Mouse (Mus musculus) G1E-ER4 (cell line): ENCODE results near the gene Gfer. TPM values are rescaled to one million over a fixed set of nuclear protein-coding genes. Genes with fewer than 3 reads are reported as not detected.

ENCODE experiments used
- GATA1 ChIP-seq: IDR thresholded peaks from one replicate; pipeline ENCODE4 v1.8.0; 2012; ENCODE audit warnings: low read length, inconsistent platforms
- polyA plus RNA-seq: library from polyadenylated mRNA; stranded (reverse); fragments of >175 nt; gene quantifications from 2 replicates; pipeline ENCODE4 v1.2.3, GENCODE M21; 2012

Gfer gene
- polyA plus RNA-seq, 1 experiment = 186 TPM

DNA sequence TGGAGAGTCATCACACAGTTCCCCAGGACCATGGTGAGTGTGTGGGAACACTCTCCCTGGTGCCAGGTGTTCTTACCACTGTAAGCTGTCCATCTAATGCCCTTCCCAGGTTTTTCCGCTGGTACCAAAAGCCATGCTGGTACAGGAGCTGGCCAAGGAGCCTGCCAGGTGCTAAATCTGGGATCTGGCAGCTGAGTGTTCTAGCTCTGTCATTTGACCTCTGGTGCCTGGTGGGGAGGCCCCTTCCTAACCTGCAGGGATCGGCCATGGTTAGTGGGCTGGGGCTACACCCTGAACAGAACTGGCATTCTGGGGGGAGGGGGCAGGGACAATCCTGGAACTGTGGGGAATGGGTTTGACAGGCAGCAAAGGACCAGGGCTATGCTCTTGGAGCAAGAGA is 31.7 kb upstream of the Gfer start, which contains the start of gene Rpl3l:
Gene Rpl3l, plus strand, starts transcription at position 203 of the 400 bp plus-strand sequence.
- TF ChIP-seq GATA1 = no peak

DNA sequence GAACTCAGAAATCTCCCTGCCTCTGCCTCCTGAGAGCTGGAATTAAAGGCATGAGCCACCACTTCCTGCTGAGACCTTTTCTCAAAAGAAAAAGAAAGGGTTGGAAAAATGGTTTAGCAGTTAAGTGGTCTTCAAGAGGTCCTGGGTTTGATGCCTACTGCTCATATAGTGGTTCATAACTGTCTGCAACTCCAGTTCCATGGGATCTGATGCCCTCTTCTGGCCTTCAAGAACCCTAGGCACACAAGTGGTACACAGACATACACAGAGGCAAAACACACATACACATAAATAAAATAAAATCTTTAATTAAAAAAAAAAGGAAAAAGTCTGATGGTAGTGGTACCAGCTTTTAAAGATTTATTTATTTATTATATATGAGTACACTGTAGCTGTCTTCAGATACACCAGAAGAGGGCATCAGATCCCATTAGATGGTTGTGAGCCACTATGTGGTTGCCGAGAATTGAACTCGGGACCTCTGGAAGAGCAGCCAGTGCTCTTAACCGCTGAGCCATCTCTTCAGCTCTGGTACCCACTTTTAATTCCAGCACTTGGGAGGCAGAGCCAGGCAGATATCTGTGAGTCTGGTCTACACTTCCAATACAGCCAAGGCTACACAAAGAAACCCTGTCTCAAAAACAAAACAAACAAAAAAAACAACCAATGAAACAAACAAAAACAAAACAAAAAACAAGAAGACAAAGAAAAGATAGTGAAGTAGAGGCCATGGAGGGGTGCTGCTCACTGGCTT is 29.9 kb upstream of the Gfer start:
- no peak for TF ChIP-seq GATA1

DNA sequence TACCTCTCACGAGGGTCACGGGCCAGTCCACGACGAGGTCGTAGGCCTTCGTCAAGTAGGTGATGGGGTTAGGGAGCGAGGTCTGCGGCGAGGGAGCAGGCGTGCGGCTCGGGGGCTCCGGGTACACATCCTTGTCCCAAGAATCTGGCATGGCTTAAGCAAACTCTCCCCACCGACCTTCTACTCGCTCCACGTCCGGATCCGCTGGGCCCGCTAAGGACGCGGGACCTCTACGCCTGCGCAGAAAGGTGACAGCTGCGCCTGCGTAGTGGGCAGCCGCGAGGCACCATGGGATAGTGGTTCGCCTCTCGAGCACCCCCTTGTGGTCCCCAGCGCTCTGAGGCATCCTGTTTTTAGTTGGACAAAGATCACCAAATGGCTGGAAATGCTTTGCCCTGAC is 28.2 kb upstream of the Gfer start, which contains the start of gene Ndufb10:
Gene Ndufb10, minus strand, starts transcription at position 295 of the 400 bp plus-strand sequence.
- no peak for TF ChIP-seq GATA1

DNA sequence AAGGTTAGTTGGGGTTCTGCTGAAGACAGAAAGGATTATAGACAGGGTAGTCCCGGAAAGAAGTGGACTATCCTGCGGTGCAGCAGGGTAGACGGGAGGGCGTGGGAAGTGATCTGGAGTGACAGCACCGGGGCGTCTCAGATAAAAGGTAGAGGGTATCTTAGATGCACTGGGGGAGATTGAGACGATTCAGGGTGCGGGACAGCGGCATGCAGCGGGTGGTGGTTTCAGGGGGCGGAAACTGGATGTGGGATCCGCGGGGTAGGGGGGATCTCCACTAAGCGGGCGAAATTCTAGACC is 27.9 kb upstream of the Gfer start:
- TF ChIP-seq GATA1 = no peak

DNA sequence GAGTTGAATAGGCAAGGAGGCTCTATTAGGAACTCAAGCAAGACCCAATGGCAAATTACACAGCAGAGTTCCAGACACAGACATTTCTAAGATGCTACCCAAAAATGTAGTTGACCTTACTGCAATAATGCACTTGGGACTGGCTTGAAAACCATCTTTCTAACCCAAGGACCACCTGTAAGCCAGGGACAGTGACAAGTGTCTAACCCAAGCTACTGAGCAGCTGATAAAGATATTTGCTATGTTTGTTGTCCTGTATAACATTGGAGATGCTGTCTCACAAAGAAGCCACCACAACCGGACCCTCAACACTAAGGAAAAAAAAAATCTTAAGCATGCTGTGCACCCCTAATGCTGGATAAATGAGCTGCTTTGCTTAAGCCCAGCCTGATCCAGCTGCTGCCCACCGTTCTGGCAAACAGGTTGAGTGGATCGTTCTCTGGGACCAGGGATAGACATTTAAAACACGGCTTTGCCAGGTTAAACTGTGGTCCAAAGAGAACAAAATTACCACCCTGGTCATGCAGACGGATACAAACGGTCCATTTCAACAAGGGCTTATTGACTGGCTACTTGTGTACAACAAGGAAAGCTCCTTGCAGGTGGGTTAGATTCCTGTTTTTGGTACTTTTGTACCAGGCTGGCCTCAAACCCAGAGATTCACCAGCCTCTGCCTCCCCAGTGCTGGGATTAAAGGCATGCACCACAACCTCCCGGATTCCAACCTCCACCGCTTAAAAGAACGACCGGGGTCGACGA is 27.3 kb upstream of the Gfer start:
- no peak for TF ChIP-seq GATA1

DNA sequence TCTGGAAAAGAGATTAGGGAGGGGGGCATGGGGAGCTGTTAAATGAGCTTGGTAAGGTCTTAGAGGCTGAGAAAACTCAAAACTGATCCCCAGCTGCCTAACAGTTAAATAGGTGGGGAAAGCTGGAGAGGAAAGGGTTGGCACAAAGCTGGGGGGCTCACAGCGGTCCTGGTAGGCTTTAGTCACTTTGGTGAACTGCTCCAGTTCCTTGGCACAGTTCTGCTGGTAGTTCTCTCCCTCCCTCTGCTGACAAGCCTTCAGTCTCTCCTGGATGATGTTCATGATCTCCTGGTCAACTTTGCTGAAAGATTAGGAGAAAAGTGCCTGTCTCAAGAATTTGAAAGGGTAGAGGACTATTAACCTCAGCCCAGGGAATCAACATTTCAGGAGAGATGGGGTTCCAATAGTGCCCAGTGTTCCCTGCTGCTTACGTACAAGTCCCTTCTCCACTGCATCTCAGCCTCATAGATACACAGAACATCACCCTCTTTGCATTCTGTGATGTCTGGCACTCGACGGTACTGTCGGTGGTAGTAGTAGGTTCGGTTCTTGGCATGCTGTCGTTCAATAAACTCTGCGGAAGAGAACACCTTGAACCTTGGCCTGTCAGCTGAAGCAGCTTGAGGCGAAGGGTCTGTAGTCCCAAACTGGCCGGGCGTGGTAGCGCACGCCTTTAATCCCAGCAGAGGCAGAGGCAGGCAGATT is 26.4 kb upstream of the Gfer start:
- no peak for TF ChIP-seq GATA1

DNA sequence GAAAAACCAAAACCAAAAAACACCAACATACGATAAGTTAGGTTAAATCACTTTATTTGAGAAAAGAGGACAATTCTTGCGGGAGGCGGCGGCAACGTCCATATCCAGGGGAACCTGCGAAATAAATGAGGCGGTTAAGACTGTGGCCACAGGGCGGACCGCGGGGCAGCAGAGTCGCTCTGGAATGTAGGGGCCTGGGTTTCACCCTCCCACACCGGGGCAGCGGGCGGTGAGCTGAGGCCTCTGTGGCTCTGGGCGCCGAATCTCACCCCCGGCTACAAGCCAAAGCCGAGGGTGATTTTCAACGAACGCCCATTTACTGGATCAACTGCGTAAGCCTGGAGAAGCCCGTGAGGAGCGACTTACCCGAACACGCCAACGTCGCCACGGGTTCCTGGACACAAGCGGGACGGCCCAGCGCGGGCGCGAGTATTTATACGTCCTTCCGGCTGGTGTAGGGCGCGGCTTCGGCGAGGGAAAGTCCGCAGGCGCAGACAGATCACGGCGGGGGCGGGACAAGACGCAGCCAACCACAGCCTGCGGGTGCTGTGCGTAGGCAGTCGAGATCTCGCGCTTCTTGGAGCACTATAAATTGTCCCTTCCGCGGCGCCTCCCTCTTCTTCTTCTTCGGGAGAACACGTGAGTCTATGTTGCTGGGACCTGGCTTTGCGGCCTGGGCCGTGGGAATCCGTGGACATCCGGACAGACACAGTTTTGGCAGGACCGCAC is 23.7 kb upstream of the Gfer start:
- no peak for TF ChIP-seq GATA1

DNA sequence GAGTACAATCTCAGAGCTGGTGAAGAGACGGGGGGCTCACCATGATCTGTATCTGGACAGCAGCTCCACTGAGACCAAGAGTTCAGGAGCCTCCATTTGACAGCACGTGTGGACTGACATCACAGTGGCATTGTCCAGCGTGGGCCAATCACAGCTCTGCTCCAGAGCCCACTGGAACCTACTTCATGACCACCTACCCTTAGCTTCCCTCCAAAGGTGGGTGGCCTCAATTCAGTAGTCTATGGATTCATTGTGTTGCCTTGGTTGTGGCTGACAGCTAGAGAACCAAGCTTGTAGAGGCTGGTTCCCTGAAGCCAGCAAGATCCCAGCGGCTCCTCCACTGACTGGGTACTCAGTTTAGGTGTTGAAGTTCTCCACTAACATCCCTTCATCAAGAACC is 22.0 kb upstream of the Gfer start, which contains the start of the genes Rnf151 and Rps2:
Gene Rnf151, minus strand, starts transcription at position 121 of the 400 bp plus-strand sequence.
Gene Rps2, plus strand, starts transcription at position 174 of the 400 bp plus-strand sequence.
- TF ChIP-seq GATA1 = no peak

DNA sequence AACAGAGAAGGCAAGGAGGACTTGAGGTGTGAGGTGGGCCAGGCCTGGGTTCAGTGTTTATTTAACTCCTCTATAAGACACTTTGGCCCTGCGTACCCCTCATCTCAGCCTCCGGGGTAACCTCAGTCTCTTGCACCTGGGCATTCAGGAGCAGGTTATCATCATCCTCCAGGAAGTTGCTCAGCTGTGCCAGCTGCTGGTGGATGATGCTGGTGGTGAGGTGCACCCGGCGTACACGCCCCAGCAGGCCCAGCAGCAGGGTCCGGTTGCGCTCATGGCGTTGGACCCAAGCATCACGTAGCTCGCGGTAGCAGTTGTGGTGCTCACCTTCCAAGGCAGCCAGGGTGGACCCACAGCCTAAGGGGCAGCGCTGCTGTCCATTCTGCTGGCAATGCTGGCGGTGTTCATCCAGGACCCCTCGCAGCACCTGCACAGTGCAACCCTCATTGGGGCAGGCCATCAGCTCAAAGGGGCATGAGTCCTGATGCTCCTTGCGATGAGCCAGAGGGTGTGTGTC is 20.3 kb upstream of the Gfer start:
- no peak for TF ChIP-seq GATA1

DNA sequence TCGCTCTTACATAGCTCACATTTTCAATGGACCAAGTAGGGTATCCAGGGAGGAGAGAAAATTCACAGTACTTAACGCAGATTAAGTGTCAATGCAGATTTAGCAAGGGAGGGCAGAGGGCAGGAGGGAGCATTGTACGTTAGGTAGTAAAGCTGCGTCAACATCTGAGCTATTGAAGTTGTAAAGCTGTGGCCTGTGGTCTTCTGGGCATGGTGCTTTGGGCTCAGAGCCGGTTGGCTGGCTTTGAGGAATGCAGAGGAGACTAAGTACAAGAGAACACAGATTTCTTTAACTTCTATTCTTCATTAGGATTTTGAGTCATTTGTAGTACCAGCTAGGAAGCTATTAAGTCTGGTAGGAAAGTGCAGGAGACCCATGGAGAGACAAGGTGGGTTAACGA is 19.6 kb upstream of the Gfer start:
- TF ChIP-seq GATA1 = no peak

DNA sequence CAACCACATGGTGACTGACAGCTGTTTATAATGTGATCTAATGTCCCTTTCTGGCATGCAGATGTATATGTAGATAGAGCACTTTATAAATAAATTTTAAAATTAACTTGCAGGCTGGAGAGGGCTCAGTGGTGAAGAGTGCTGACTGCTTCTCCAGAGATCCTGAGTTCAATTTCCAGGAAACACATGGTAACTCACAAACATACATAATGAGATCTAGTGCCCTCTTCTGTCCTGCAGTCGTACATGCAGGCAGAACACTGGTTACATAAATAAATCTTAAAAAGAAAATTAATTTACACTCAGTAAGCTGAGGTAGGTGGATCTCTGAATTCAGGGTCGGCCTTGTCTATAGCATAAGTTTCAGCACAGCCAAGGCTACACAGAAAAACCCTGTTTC is 12.7 kb upstream of the Gfer start:
- no peak for TF ChIP-seq GATA1

DNA sequence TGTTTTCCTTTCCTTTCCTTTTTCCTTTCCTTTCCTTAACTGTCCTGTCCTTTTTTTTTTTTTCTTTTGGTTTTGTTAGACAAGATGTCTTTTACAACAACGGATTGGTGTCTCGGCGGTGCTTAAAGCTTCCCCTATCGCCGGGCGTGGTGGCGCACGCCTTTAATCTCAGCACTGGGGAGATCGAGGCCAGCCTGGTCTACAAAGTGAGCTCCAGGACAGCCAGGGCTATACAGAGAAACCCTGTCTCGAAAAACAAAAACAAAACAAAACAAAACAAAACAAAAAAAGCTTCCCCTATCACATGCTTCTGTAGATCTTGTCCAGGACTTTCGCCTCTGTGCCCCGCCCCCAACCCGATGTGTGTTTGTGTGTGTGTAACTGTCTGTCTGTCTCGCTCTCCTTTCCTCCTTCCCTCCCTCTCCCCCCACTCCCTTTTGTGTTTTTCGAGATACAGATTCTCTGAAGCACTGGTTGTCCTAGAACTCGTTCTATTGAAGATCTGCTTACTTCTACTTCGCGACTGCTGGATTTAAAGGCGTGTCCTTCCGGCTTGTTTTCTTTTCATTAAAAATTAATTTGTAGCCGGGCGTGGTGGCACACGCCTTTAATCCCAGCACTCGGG is 12.0 kb upstream of the Gfer start:
- no peak for TF ChIP-seq GATA1

DNA sequence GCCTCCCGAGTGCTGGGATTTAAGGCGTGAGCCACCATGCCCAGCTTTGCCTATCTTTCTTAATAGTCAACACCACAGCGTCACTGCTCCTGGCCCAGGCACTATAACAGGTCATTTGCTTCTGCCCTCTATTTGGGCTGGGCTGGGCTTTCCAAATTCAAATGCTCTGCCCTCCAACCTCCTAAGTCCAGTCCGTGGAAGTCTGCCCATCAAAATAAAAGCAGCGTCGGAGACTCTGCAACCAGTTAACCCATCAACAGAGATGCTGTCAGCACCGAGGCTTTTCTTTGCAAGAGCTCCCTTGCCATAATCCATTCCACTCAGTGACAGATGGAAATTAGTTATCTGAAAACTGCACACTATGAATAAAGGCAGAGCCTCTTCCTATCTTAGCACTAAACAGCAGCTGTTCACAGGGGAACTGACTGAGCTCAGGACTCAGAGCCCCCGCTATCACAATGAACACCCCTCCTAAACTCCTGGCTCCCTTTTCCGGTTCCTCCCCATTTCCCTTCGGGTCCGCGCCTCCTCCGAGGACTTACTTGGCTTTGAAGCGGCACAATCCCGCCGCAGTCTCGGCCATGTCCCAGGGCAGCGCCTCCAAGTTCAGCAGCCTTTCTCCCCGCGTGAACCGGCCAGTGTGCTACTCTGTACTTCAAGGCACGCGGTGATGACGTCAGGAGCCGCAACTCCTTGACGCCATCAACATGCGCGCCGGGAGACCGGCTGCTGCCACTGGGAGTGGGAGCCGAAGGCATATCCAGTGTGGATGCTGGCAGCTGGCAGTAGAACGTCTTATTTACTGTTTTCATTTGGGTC is 11.2 kb upstream of the Gfer start, which contains the start of gene Tbl3:
Gene Tbl3, minus strand, starts transcription at position 679 of the 819 bp plus-strand sequence.
- TF ChIP-seq GATA1 = peak; percentile 38

DNA sequence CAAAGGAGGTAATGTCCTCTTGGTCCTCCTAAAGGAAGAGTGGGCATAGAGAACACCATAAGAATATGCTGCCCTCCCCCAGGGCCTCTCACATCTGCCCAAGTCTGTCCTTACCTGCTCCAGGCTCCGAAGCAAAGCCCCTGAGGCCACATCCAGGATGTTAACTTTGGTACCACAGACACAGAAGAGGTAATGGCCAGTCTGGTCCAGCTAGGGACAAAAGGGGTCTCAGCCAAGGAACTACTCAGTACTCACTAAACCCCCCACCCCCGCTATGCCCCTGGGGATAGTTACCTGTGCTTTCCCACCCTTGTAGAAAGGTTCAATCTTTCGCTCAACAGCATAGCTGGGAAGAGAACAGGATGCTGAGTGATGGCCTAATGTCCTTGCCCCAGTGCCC is 9.9 kb upstream of the Gfer start:
- no peak for TF ChIP-seq GATA1

DNA sequence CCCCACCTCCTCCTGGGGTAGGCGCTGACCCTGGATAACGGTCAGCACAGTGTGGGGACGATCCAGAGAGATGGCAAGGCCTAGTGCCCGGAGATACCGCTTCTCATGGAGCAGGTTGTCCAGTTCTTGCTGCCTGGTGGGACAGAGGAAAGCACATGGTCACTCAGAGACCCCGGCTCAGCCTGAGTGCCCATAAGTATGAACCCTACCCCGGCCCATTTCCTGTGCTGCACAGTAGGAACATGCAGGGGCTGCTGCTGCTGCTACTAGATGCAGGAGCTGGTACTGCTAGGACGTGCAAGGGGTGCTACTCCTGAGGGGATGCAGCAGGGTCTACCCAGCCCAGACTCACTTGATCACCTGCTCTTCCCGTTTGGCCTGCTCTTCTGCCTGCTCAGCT is 5.3 kb upstream of the Gfer start:
- TF ChIP-seq GATA1 = no peak
